Mouse (Mus musculus): ENCODE measurements around the gene Tmed10. TPM values are rescaled to one million over a fixed set of nuclear protein-coding genes. Genes with fewer than 3 reads are reported as not detected.
A peak's percentile ranks its signal among the peaks of the same experiment; 100 is the strongest.

The Tmed10 gene
- polyA plus RNA-seq (2015; fragmentation: Nextera tagmentation; extraction: Ambion mirVana) = 173 and 187 TPM in 2 replicates

- peak within 1 kb of the TSS; percentile 63 for H3K27ac ChIP-seq
- no peaks in the 10 kb centered on the region for H3K36me3 ChIP-seq (ENCODE audit: poor library complexity, severe bottlenecking)
- H3K4me2 ChIP-seq = peak within 1 kb of the TSS; percentile 78
- no peaks in the 10 kb centered on the region for H3K9me3 ChIP-seq (replicated peaks)
- WGBS = under 1% methylated on average over 35 of the region's 37 CpGs
- peak; percentile 97 for ATAC-seq
- H3K4me1 ChIP-seq = peaks cover 29% of the 10 kb centered on the region
- peak within 1 kb of the TSS; percentile 94 for H3K4me3 ChIP-seq
- no peaks in the 10 kb centered on the region for H3K27me3 ChIP-seq
- H3K9ac ChIP-seq = peak within 1 kb of the TSS; percentile 96
Observed at GRCm38 (mm10) chr12:85374561-85375272, at the start of gene Tmed10. TSS of gene Tmed10 (minus strand) at chr12:85374847.

GRCm38 (mm10) chr12:85423236-85423635 is 48.6 kb upstream of the Tmed10 start:
- ATAC-seq = no peak
- WGBS = 79% methylated on average over 11 of the region's 11 CpGs
- H3K4me2 ChIP-seq = no peak overlapping the region
- no peak overlapping the region for H3K4me3 ChIP-seq
- no peak overlapping the region for H3K27ac ChIP-seq
- no peaks in the 10 kb centered on the region for H3K27me3 ChIP-seq
- H3K36me3 ChIP-seq (ENCODE audit: poor library complexity, severe bottlenecking) = no peaks in the 10 kb centered on the region
- no peak overlapping the region for H3K9ac ChIP-seq
- peaks cover 8% of the 10 kb centered on the region for H3K4me1 ChIP-seq
- H3K9me3 ChIP-seq (replicated peaks) = no peaks in the 10 kb centered on the region

GRCm38 (mm10) chr12:85422536-85422935 is 47.9 kb upstream of the Tmed10 start:
- no peak overlapping the region for H3K27ac ChIP-seq
- H3K9ac ChIP-seq = no peak overlapping the region
- H3K4me3 ChIP-seq = no peak overlapping the region
- peaks cover 8% of the 10 kb centered on the region for H3K4me1 ChIP-seq
- H3K27me3 ChIP-seq = no peaks in the 10 kb centered on the region
- no peak for ATAC-seq
- no peaks in the 10 kb centered on the region for H3K36me3 ChIP-seq (ENCODE audit: poor library complexity, severe bottlenecking)
- WGBS = 89% methylated on average over 8 of the region's 8 CpGs
- H3K9me3 ChIP-seq (replicated peaks) = no peaks in the 10 kb centered on the region
- no peak overlapping the region for H3K4me2 ChIP-seq

GRCm38 (mm10) chr12:85420945-85421344 is 46.3 kb upstream of the Tmed10 start:
- ATAC-seq = no peak
- Histone ChIP-seq H3K9me3 (replicated peaks) (no peaks in the 10 kb centered on the region), H3K36me3 (ENCODE audit: poor library complexity, severe bottlenecking) (no peaks in the 10 kb centered on the region), H3K4me3 (no peak overlapping the region), H3K4me1 (0 out of 2 replicates have a peak, but pooled peaks cover 2% of the 10 kb centered on the region), H3K27ac (no peak overlapping the region), H3K4me2 (no peak overlapping the region), H3K9ac (no peak overlapping the region), H3K27me3 (no peaks in the 10 kb centered on the region)
- 74% methylated on average over 9 of the region's 9 CpGs for WGBS

GRCm38 (mm10) chr12:85417845-85418244 is 43.2 kb upstream of the Tmed10 start:
- WGBS = 90% methylated on average over 9 of the region's 9 CpGs
- no peak for ATAC-seq
- Histone ChIP-seq H3K27me3 (no peaks in the 10 kb centered on the region), H3K9me3 (replicated peaks) (no peaks in the 10 kb centered on the region), H3K36me3 (ENCODE audit: poor library complexity, severe bottlenecking) (no peaks in the 10 kb centered on the region), H3K9ac (no peak overlapping the region), H3K4me1 (no peaks in the 10 kb centered on the region), H3K4me3 (no peak overlapping the region), H3K4me2 (no peak overlapping the region), H3K27ac (no peak overlapping the region)

GRCm38 (mm10) chr12:85416298-85416697 is 41.7 kb upstream of the Tmed10 start:
- H3K9me3 ChIP-seq (replicated peaks) = peaks cover 5% of the 10 kb centered on the region; the same call in 1 of the 2 replicates
- no peak for ATAC-seq
- no peaks in the 10 kb centered on the region for H3K36me3 ChIP-seq (ENCODE audit: poor library complexity, severe bottlenecking)
- H3K27ac ChIP-seq = no peak overlapping the region
- H3K4me1 ChIP-seq = no peaks in the 10 kb centered on the region
- no peak overlapping the region for H3K4me2 ChIP-seq
- WGBS = 85% methylated on average over 5 of the region's 5 CpGs
- no peak overlapping the region for H3K9ac ChIP-seq
- no peaks in the 10 kb centered on the region for H3K27me3 ChIP-seq
- no peak overlapping the region for H3K4me3 ChIP-seq

GRCm38 (mm10) chr12:85415876-85416275 is 41.2 kb upstream of the Tmed10 start:
- no peak overlapping the region for H3K9ac ChIP-seq
- no peaks in the 10 kb centered on the region for H3K27me3 ChIP-seq
- H3K4me3 ChIP-seq = no peak overlapping the region
- H3K4me1 ChIP-seq = no peaks in the 10 kb centered on the region
- peaks cover 6% of the 10 kb centered on the region; the same call in 1 of the 2 replicates for H3K9me3 ChIP-seq (replicated peaks)
- 88% methylated on average over 3 of the region's 3 CpGs for WGBS
- H3K27ac ChIP-seq = no peak overlapping the region
- H3K36me3 ChIP-seq (ENCODE audit: poor library complexity, severe bottlenecking) = no peaks in the 10 kb centered on the region
- no peak for ATAC-seq
- no peak overlapping the region for H3K4me2 ChIP-seq

- no peaks in the 10 kb centered on the region for H3K36me3 ChIP-seq (ENCODE audit: poor library complexity, severe bottlenecking)
- no peak overlapping the region for H3K4me3 ChIP-seq
- H3K4me1 ChIP-seq = no peaks in the 10 kb centered on the region
- WGBS = 14% methylated on average over 2 of the region's 2 CpGs
- no peaks in the 10 kb centered on the region for H3K27me3 ChIP-seq
- H3K27ac ChIP-seq = no peak overlapping the region
- peaks cover 6% of the 10 kb centered on the region; the same call in 1 of the 2 replicates for H3K9me3 ChIP-seq (replicated peaks)
- H3K4me2 ChIP-seq = no peak overlapping the region
- H3K9ac ChIP-seq = no peak overlapping the region
- no peak for ATAC-seq
Observed at GRCm38 (mm10) chr12:85411136-85411535, 36.5 kb upstream of the Tmed10 start.

GRCm38 (mm10) chr12:85397960-85398272 is 23.3 kb upstream of the Tmed10 start:
- no peak overlapping the region for H3K4me3 ChIP-seq
- H3K36me3 ChIP-seq (ENCODE audit: poor library complexity, severe bottlenecking) = no peaks in the 10 kb centered on the region
- H3K27ac ChIP-seq = no peak overlapping the region
- H3K4me1 ChIP-seq = no peaks in the 10 kb centered on the region
- H3K9me3 ChIP-seq (replicated peaks) = no peaks in the 10 kb centered on the region
- H3K9ac ChIP-seq = no peak overlapping the region
- H3K27me3 ChIP-seq = no peaks in the 10 kb centered on the region
- H3K4me2 ChIP-seq = no peak overlapping the region
- 90% methylated on average over 4 of the region's 4 CpGs for WGBS
- no peak for ATAC-seq

GRCm38 (mm10) chr12:85397063-85397959 is 22.7 kb upstream of the Tmed10 start:
- no peaks in the 10 kb centered on the region for H3K27me3 ChIP-seq
- H3K9ac ChIP-seq = no peak overlapping the region
- H3K27ac ChIP-seq = no peak overlapping the region
- H3K4me1 ChIP-seq = no peaks in the 10 kb centered on the region
- H3K36me3 ChIP-seq (ENCODE audit: poor library complexity, severe bottlenecking) = no peaks in the 10 kb centered on the region
- H3K4me3 ChIP-seq = no peak overlapping the region
- ATAC-seq = no peak
- 84% methylated on average over 18 of the region's 18 CpGs for WGBS
- no peaks in the 10 kb centered on the region for H3K9me3 ChIP-seq (replicated peaks)
- no peak overlapping the region for H3K4me2 ChIP-seq

GRCm38 (mm10) chr12:85393981-85394380 is 19.3 kb upstream of the Tmed10 start:
- no peaks in the 10 kb centered on the region for H3K9me3 ChIP-seq (replicated peaks)
- no peaks in the 10 kb centered on the region for H3K36me3 ChIP-seq (ENCODE audit: poor library complexity, severe bottlenecking)
- no peak overlapping the region for H3K4me2 ChIP-seq
- H3K27me3 ChIP-seq = no peaks in the 10 kb centered on the region
- WGBS = 70% methylated on average over 7 of the region's 7 CpGs
- H3K27ac ChIP-seq = no peak overlapping the region
- H3K4me3 ChIP-seq = no peak overlapping the region
- no peak for ATAC-seq
- no peaks in the 10 kb centered on the region for H3K4me1 ChIP-seq
- no peak overlapping the region for H3K9ac ChIP-seq

- WGBS = 81% methylated on average over 5 of the region's 5 CpGs
- H3K4me2 ChIP-seq = no peak overlapping the region
- no peak for ATAC-seq
- no peaks in the 10 kb centered on the region for H3K4me1 ChIP-seq
- no peaks in the 10 kb centered on the region for H3K36me3 ChIP-seq (ENCODE audit: poor library complexity, severe bottlenecking)
- H3K9ac ChIP-seq = no peak overlapping the region
- H3K27me3 ChIP-seq = no peaks in the 10 kb centered on the region
- H3K27ac ChIP-seq = no peak overlapping the region
- no peak overlapping the region for H3K4me3 ChIP-seq
- H3K9me3 ChIP-seq (replicated peaks) = no peaks in the 10 kb centered on the region
Observed at GRCm38 (mm10) chr12:85393526-85393925, 18.9 kb upstream of the Tmed10 start.

Data from forebrain, embryonic 13.5 days (tissue).